28 mouse cellular contexts compared by ENCODE assay signal in genomic region chrX:70465489-70465888, GRCm38 (mm10). TPM values are rescaled to one million over a fixed set of nuclear protein-coding genes. Genes with fewer than 3 reads are reported as not detected.
DNase-seq lines count a peak whose midpoint lies in the region; ATAC-seq and TF ChIP-seq lines count a peak whose summit lies in the region.
"Had no signal": no experiment of that assay in that cellular context is flagged by ENCODE, and none has a peak within 500 bp of the region (broad histone marks: within the 10 kb centered on the region; RNA-seq: fewer than 3 reads in every experiment).

No protein-coding gene starts in this region.

- no peak for ATAC-seq in stomach, postnatal 0 days (ENCODE audit: low FRiP score, low TSS enrichment)
- ATAC-seq: activated CD4-positive, CD25-positive, alpha-beta regulatory T cell, adult 4 months; intestine, embryonic 16.5 days; midbrain, embryonic 16.5 days had no signal

- no peak overlapping the region for H3K4me2 ChIP-seq in stomach, postnatal 0 days (replicated peaks; ENCODE audit: low read depth)
- H3K4me2 ChIP-seq: embryonic facial prominence, embryonic 12.5 days; heart, embryonic 11.5 days; hindbrain, embryonic 13.5 days; limb, embryonic 15.5 days; midbrain, embryonic 11.5 days had no signal

- no peaks in the 10 kb centered on the region for H3K36me3 ChIP-seq in stomach, postnatal 0 days (ENCODE audit: control insufficient read depth, insufficient read depth, low read length)
- H3K36me3 ChIP-seq: embryonic facial prominence, embryonic 12.5 days had no signal

- H3K27ac ChIP-seq in stomach, postnatal 0 days (replicated peaks) = no peak overlapping the region
- H3K27ac ChIP-seq: embryonic facial prominence, embryonic 12.5 days; forebrain, embryonic 10.5 days; hindbrain, embryonic 13.5 days; limb, embryonic 10.5 days; limb, embryonic 15.5 days had no signal

- 80% methylated on average over 2 of the region's 2 CpGs for WGBS in stomach, postnatal 0 days

- no peaks in the 10 kb centered on the region for H3K4me1 ChIP-seq in stomach, postnatal 0 days (replicated peaks; ENCODE audit: control insufficient read depth, insufficient read depth)
- H3K4me1 ChIP-seq: embryonic facial prominence, embryonic 12.5 days; forebrain, embryonic 10.5 days; hindbrain, embryonic 13.5 days; limb, embryonic 10.5 days; limb, embryonic 15.5 days had no signal

- H3K4me3 ChIP-seq in stomach, postnatal 0 days (ENCODE audit: low read depth, low read length) = no peak overlapping the region
- H3K4me3 ChIP-seq: embryonic facial prominence, embryonic 12.5 days; forebrain, embryonic 10.5 days; hindbrain, embryonic 13.5 days; limb, embryonic 10.5 days; limb, embryonic 15.5 days had no signal

- no peaks in the 10 kb centered on the region for H3K27me3 ChIP-seq in stomach, postnatal 0 days (ENCODE audit: control insufficient read depth, insufficient read depth, low read length)
- H3K27me3 ChIP-seq: embryonic facial prominence, embryonic 12.5 days; hindbrain, embryonic 13.5 days; limb, embryonic 15.5 days had no signal

- TF ChIP-seq EP300 in stomach, postnatal 0 days (optimal IDR thresholded peaks at IDR 0.05) = no peak

- no peak for TF ChIP-seq CTCF in stomach, postnatal 0 days (IDR thresholded peaks at IDR 0.05; ENCODE audit: low read depth)

- H3K9ac ChIP-seq in stomach, postnatal 0 days (ENCODE audit: low read length) = no peak overlapping the region
- H3K9ac ChIP-seq: embryonic facial prominence, embryonic 12.5 days; hindbrain, embryonic 13.5 days; limb, embryonic 15.5 days had no signal

- DNase-seq in adrenal gland, postnatal 10 days = peak; percentile 17
- no peak for DNase-seq in adrenal gland, postnatal 4 days (ENCODE audit: low spot score in 2 of 2)
- peak; percentile 5 for DNase-seq in lung, postnatal 36 days
- DNase-seq in lung, postnatal 10 days = no peak
- DNase-seq in fat pad, adult 2 months (ENCODE audit: extremely low read depth, low read depth, low spot score) = peak; percentile 64
- no peak for DNase-seq in urinary bladder, adult 2 months (ENCODE audit: low spot score)
- DNase-seq in stomach, postnatal 0 days (ENCODE audit: low spot score) = no peak
- DNase-seq: B cell, adult 2 months; cerebellum, adult 11-12 months; cerebellum, adult 9-11 months; embryo, embryonic 11 days; gastrocnemius, postnatal 14 days; heart, postnatal 36 days; kidney, adult 8-10 months; kidney, postnatal 10 days; lung, postnatal 14 days; right cerebral cortex, postnatal 4 days; thymus, postnatal 4 days had no signal

- no peaks in the 10 kb centered on the region for H3K9me3 ChIP-seq in stomach, postnatal 0 days (ENCODE audit: control insufficient read depth, low read length)
- H3K9me3 ChIP-seq: embryonic facial prominence, embryonic 12.5 days; forebrain, embryonic 10.5 days; hindbrain, embryonic 13.5 days; limb, embryonic 10.5 days; limb, embryonic 15.5 days had no signal

RNA-seq across cellular contexts. Expression of gene Tmem185a, which starts 11.5 kb away (rescaled TPM):
- 10 to 100 TPM; 40.0 to 42.6 TPM for total RNA-seq in adrenal gland, postnatal 10 days (2021)
- 10 to 100 TPM; 60.9 to 66.9 TPM for total RNA-seq in adrenal gland, postnatal 4 days (2021)
- 36.0 and 43.9 TPM in 2 replicates for polyA plus RNA-seq in urinary bladder, adult 2 months (2012; rRNA removed)
- polyA plus RNA-seq in stomach, postnatal 0 days (2015; fragmentation: Nextera tagmentation; extraction: Ambion mirVana) = 19.5 and 20.5 TPM in 2 replicates

Comparison
In these comparisons a context has a peak if more than half of its experiments do, and no peak if none do; other contexts are left out.
1. DNase-seq: peak in adrenal gland, postnatal 10 days (single experiment), lung, postnatal 36 days (single experiment) and fat pad, adult 2 months (single experiment); none in adrenal gland, postnatal 4 days (0 of 2), lung, postnatal 10 days (single experiment), urinary bladder, adult 2 months (single experiment) and stomach, postnatal 0 days (single experiment).